Mouse (Mus musculus) cerebellum, postnatal 4 days (tissue): ENCODE results near the gene Olfr1347.
A peak's percentile ranks its signal among the peaks of the same experiment; 100 is the strongest.
"Not testable (repeated sequence)": the region's sequence is repeated elsewhere in the genome, so short reads cannot be mapped to it uniquely, and the experiment has no call there.

Experiments used
- DNase-seq, 2 experiments: peaks; one replicate each; pipeline ENCODE4 v3.0.0; 2022; ENCODE audit warnings: low spot score in 2 of 2, mixed read lengths in 1 of 2

Gene Olfr1347

GRCm38 (mm10) chr7:6499655-6500054 lies at the start of gene Olfr1347:
Olfr1347 (minus strand) TSS chr7:6499755.
- no peak for DNase-seq

DNA sequence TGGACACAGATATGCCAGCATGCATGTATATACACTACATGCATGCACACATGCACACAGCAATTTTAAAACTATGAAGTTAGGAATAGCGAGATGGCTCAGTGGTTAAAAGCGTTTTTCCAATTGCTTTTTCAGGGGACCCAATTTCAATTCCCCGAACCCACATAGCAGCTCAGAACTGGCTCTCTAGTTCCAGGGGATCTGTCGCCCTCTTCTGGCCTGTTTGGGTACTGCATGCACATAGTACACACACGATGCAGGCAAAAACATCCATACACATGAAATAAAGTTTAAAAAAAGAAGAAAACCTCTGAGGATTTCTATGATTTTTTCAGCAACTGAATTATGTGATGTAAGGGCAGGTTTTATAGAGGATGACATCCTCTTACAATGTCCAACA lies 26.6 kb upstream of the Olfr1347 start:
- peak in 1 of 2 experiments; percentile 16 for DNase-seq

DNA sequence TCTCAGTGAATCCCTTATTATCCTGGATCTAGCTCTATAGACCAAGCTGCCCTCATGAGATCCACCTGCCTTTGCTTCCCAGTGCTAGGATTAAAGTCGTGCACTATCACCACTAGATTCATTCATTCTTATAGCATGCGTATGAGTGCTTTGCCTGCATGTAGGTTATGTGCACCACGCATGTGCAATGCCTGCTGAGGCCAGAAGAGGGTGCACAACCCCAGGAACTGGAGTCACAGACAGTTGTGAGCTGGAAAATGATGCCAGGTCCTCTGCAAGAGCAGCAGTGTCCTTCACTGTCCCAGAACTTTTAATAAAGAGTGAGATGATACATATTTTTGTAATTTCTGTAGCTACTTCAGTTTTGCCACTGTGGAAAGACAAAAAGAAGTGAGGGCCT lies 25.4 kb upstream of the Olfr1347 start:
- peak in 1 of 2 experiments; percentile 3 for DNase-seq

DNA sequence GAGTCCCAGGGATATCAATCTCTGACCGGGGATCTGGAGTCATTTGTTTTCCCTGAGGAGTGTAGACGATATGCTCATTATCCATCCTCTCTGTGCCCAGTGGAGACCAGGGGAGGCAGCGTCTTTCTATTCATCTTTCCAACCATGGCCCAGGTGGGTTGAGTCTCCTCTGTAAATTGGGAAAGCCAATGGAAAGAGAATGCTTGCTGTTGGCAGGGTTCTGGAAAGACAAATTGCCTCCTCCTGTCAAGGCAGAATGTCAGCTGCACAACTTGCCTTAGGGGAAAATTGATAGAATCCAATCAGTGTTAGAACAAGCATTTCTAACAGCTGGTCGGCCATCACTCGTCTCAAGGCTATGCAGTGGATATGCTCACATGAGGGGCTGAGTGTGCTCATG lies 23.3 kb upstream of the Olfr1347 start, which contains the start of gene Olfr1349:
Gene Olfr1349 (minus strand): TSS at position 101 of the 400 bp plus-strand sequence.
- no peak for DNase-seq

GRCm38 (mm10) chr7:6521666-6522065 lies 22.1 kb upstream of the Olfr1347 start:
- DNase-seq, result no peak

GRCm38 (mm10) chr7:6508648-6509047 lies 9.1 kb upstream of the Olfr1347 start, which contains the start of gene Olfr1348:
Olfr1348 (minus strand) TSS chr7:6508748.
- no peak for DNase-seq

- no peak for DNase-seq
These were observed 12.7 kb downstream of the Olfr1347 start, which contains the start of gene Olfr5 for GRCm38 (mm10) chr7:6486841-6487240. Olfr5 (minus strand) TSS chr7:6486941.

- DNase-seq, result not testable (repeated sequence)
These were observed 21.9 kb downstream of the Olfr1347 start for GRCm38 (mm10) chr7:6477633-6478032.

- no peak for DNase-seq
These were observed 32.6 kb downstream of the Olfr1347 start, which contains the start of gene Olfr1346 for GRCm38 (mm10) chr7:6466951-6467350. Olfr1346 (plus strand) TSS chr7:6467101.

DNA sequence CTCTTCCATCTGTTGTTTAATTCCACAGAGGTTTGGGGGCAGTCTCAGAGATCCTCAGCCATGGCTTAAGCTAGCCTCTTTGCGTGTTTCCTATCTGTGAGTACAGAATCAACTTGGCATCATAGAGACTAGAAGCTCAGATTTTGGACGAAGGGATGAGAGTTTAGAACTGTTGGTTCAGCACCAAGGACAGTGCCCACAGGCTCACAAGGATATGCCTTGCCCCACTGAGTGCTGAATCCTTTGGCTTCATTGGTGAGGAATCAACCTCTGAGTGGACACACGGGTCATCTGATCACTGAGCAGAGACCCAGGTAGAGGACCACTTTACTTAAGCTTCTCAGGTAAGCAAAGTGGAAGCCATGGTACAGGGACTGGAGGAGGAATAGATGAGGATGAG lies 43.2 kb downstream of the Olfr1347 start:
- no peak for DNase-seq

DNA sequence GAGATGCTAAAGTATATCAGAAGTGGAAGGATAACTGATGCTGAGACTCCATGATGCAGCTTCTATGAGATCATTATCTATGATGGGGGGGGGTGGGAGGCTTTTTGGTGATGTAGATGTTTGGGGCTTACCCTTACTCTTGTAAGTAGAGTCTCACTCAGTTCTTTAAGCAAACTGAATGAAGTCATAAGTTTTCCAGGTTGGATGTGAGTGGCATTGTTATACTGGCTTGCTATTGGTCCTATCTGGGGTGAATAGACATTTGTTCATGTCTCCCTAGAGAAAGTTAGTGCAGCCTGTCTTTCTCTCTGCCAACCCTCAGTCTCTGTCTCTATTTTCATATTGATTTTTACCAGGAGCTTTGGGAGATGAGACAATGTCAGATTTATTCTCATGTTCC lies 43.7 kb downstream of the Olfr1347 start, which contains the start of gene Olfr1336:
Gene Olfr1336 (plus strand): TSS at position 301 of the 400 bp plus-strand sequence.
- DNase-seq, result no peak

DNA sequence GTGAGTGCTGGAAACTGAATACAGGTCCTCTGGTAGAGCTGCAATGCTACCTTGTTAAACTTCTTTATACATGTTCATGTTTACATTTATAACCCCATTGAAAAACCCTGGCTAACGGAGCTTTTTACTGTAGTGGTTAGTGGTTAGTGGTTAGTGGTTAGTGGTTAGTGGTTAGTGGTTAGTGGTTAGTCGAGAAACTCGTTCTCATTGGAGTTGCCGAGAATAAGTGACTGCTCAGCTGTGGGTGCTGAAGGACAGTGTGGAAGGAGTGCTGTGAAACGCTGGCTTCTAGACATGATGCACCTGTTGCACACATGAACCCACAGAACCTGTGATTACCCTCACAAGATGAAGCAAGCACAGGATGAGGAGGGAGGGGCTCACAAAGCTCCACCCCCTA lies 51.8 kb downstream of the Olfr1347 start:
- DNase-seq, result no peak

GRCm38 (mm10) chr7:6441173-6441572 lies 58.4 kb downstream of the Olfr1347 start:
- no peak for DNase-seq

DNA sequence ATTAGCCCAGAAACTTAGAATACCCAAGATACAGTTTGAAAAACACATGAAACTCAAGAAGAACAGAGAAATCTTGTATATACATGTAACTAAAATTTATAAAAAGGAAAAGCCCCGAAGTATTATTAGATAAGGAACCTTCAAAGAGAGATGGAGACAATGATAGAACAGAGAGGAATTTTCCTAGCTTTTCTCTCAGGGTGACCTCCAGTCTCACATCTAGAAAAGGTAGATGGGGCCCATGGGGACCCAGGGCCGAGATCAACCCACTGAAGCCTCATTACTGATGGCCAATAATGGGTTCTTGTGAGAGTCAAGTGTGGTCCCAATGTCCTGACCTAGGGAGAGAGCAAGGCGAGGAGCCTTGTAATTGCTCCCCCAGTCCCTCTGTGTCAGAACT lies 61.2 kb downstream of the Olfr1347 start, which contains the start of gene Olfr1344:
Gene Olfr1344 (plus strand): TSS at position 301 of the 400 bp plus-strand sequence.
- no peak for DNase-seq
